Mouse (Mus musculus) megakaryocyte, adult 5-6 weeks (primary cell): ENCODE measurements at regions not wholly inside any gene's neighbourhood (a gene's known extent, or its start where the extent isn't known, plus 50 kb on each side); places are given as distances from the start of the nearest gene placed in this dataset.
A peak's percentile ranks its signal among the peaks of the same experiment; 100 is the strongest.

ENCODE experiments used
- ATAC-seq: 2 replicates; pipeline ENCODE4 v1.8.0; 2016; ENCODE audit warnings: mild to moderate bottlenecking, inconsistent platforms; ENCODE audit not compliant: poor library complexity, severe bottlenecking

GRCm38 (mm10) chr17:80891656-80892055 lies 52.8 kb upstream of the Tmem178 start:
- peak; percentile 65 for ATAC-seq

- ATAC-seq, result no peak
Measured at GRCm38 (mm10) chr17:80889095-80889494, 55.3 kb upstream of the Tmem178 start.

DNA sequence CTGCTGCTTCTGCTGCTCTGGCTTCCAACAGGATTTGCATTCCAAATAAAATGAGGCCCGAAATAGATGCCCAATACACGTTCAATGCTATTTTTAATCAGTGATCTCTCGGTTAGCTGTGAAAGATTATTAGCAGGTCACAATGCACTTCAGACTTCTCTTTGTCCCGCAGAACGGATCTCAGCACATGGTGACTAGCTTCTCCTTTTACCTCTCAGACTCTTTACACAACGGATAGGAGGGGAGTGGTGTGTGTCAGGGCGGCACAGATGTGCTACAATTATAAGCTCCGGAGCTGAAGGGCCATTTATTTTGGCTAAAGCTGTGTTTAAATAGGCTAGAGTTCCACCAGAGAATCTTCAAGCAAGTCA lies 56.7 kb upstream of the Tmem178 start:
- peak; percentile 43; the same call in 1 of the 2 replicates for ATAC-seq

- no peak for ATAC-seq
Measured at GRCm38 (mm10) chr17:80887021-80887748, 57.2 kb upstream of the Tmem178 start.

GRCm38 (mm10) chr17:80886211-80886701 lies 58.2 kb upstream of the Tmem178 start:
- no peak for ATAC-seq

- ATAC-seq, result no peak
Measured at GRCm38 (mm10) chr17:80885706-80886105, 58.7 kb upstream of the Tmem178 start.

DNA sequence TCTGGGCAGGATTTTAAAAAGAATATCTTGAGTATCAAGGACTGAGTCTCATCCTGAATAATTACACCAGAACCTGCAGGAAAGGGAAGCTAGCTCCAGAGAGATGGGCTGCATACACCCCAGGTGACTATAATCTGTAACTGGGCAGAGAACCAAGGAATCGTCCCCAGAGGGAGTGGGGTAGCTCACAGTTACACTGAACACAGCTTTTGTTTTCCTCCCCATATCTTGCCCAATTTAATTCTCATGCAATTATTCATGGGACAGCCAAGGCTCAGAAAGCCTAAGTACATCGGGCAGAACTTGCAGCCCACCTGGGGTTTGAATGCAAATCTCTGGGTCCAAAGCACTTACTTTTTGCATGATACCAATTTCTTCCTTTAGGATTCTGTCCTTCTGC lies 59.5 kb upstream of the Tmem178 start:
- no peak for ATAC-seq

GRCm38 (mm10) chr17:80882476-80882875 lies 62.0 kb upstream of the Tmem178 start:
- ATAC-seq, result no peak

GRCm38 (mm10) chr17:80880325-80880724 lies 64.1 kb upstream of the Tmem178 start:
- ATAC-seq, result peak; percentile 64; the same call in 1 of the 2 replicates

DNA sequence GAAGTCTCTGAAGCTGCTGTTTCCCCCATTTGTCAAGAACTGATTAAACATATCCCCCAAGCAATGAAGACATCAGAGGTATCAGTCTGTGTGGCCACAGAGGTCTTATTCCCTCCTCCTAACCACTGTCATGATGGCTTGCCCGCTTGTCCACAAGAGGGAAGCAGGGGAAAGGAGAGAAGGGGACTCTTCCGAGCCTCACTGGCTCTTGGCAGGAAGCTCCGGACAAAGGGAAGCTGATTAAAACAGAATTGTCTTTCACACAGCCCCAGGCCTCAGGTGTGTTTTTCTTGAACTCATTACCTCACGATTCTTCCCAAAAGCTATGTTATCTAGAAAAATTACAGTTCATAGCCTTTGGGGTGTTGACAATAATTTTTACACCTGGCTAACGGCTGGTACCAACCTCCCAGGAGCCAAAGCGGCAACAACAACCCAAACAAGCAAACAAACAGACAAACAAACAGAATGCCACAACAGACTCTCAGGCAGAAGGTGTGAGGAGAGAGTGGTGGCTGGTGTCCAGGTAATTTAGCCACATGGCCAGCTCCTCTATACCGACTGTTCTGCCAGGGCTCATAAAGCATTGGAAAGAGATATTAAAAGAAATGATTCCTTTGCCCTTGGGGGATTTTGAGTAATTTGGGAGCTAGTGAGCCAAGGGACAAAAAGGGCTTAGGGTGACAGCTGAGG lies 68.9 kb upstream of the Tmem178 start:
- peak; percentile 22; the same call in 1 of the 2 replicates for ATAC-seq

DNA sequence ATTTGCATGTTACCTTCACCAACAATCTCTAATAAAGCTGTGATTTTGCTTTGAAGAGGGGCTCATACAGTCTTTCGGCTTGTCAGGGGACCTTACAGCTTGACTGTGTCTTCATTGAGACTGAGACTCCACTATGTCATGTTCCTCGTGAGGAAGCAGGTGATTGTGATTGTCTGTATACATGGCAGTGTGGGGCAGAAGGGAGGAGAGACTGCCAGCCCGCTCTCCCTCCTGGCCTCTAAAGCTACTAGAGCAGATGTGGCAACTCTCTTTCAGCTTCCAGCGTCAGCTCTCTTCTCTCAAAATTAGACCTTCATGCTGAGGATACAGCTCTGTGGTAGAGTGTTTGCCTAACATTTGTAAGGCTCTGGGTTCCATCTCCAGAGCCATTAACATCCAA lies 73.5 kb upstream of the Tmem178 start:
- no peak for ATAC-seq

DNA sequence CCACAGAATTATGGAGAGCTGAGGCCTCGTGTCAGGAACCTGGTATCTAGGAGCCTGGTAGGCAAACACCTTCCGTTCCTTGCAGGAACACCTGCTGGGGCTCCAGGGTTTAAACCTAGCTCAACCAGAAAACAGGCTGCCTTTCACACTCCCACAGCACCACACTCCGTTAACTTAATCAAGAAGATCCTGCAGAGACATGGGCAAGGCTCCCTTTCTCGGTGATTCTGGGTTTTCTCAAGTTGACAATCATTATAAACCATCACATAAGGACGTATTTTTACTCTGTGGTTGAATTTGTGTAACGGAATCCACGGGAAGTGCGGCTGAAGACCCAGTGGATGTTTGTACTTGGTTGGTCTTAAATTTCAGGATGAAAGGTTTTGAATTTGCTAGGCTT lies 82.1 kb upstream of the Tmem178 start:
- no peak for ATAC-seq

DNA sequence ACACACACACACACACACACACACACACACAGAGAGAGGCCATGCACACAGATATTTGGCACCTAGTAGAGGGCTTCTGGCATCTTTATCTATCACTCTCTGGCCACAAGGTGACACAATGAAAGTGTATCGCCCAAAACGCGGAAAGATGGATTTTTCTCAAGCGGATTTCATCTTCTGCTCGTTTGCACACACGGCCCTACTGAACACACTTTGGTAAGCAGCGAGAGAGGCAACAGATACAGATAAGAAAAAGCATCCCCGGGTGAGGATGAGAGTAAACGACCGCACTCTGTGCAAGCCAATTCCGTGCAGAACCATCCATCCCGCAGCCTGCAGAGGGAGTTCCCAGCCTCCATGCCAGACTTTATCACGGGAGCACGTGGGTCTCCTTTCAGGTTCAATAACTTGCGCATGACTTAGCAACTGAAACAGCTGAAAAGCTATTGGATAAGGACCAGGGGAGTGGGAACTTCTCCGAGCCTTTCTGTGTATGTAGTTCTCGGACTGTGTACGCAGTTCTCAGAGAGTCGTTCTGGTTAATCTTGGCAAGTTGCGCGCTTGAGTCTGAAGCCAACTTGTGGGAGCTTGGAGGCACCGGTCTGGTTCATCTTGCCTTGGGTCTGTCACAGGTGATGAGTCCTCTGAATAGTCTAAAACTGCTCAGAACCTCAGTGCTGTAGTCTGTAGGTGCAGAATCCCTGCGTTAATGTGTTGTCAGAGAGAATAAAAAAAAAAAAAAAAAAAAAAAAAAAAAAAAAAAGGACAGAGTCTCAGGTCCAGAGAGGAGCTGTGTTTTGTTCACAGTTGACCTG lies 97.2 kb upstream of the Tmem178 start:
- ATAC-seq, result no peak

- ATAC-seq, result no peak
Measured at GRCm38 (mm10) chr17:80845349-80845748, 99.1 kb upstream of the Tmem178 start.

DNA sequence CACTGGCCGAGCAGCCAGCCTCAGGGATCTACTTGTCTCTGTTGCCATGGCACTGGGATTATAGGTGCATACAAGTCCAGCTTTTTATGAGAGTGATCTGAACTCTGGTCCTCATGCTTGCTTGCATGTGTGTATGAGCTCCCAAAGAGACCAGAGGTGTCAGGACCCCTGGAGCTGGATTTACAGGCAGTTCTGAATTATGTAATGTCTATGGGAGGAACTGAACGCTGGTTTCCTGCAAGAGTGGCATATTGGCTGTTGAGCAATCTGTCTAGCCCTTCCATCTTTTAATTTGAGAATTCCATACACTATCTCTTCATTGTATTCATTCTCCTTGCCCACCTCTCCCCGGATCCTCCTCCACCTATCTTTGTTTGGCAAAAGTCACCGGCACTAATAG lies 102.5 kb upstream of the Tmem178 start:
- ATAC-seq, result no peak

DNA sequence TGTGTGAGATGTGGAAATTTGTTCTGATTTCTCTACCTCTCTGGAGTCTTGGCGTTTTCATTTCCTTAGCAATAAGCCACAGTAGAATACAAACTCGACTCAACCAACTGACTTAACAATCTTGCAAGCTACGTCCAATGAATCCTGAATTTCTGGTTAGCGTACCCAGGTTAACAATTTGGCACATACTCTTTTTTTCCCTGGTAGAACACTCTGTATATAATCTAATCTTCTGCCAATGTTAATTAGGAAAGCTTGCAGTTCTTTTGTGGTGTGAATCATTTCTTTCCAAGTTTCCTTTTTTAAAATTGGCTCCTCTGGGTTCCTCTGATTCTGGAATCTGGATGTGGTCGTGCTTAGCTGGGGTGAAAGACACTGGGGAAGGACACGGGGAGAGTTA lies 103.5 kb upstream of the Tmem178 start:
- no peak for ATAC-seq

- no peak for ATAC-seq
Measured at GRCm38 (mm10) chr17:80840452-80840851, 104.0 kb upstream of the Tmem178 start.

DNA sequence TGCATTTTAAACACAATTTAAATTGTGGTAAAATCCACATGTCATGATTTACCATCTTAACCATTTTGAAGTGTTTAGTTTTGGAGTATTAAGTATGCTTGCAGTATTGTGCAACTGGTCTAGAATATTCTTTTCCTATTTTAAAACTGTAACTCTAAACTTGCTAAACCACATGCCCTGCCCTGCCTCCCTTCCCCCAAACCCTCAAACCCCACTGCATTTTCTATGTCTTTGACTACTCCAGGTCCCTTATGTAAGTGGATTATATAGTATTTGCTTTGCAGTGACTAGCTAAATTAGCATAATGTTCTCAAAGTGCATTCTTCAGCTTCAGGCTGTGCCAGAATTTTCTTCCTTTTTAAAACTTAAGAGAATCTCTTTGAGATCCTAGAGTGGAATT lies 106.4 kb upstream of the Map4k3 start:
- no peak for ATAC-seq

GRCm38 (mm10) chr17:80834176-80834517 lies 105.9 kb upstream of the Map4k3 start:
- peak; percentile 63 for ATAC-seq

- peak; percentile 53 for ATAC-seq
Measured at GRCm38 (mm10) chr17:80833355-80834175, 105.3 kb upstream of the Map4k3 start.

GRCm38 (mm10) chr17:80831686-80832085 lies 103.4 kb upstream of the Map4k3 start:
- ATAC-seq, result no peak
